8 mouse cellular contexts compared by ENCODE assay signal in the genomic region with DNA sequence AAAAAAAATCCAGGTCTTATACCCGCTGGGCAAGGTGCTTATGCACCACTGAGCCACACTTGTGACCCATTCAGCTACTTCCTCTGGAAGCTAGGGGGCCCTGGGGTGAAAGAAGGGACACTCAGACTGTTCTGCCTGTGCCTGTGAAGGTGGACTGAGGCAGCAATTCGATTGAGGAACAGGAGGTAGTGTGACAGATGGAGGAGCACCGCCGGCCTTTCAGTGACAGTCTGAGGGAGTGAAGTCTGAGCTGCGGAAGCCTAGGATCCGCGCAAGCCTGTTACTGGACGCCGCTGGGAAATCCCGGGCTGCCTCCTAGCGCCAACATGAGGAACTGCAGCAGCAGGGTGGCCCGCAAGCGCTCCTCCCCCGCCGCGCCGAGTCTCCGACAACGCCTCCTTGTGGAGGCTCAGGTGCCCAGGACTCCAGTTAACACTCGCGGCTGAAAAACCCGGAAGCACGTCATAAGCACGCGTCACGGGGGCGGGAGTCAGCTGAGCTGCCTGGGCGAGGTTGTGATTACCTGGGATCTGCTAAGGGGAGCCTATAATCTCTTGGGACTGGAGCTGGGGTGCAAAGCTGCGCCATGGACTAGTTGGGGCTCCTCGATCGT. TPM values are rescaled to one million over a fixed set of nuclear protein-coding genes. Genes with fewer than 3 reads are reported as not detected.
A peak's percentile ranks its signal among the peaks of the same experiment; 100 is the strongest.
DNase-seq lines count a peak whose midpoint lies in the region; ATAC-seq lines count a peak whose summit lies in the region.

A gene (plus strand): TSS at position 471 of the 613 bp plus-strand sequence.

- no peaks in the 10 kb centered on the region for H3K9me3 ChIP-seq in hindbrain, embryonic 16.5 days (ENCODE audit: control insufficient read depth, low read length)

- under 1% methylated on average over 23 of the region's 31 CpGs for WGBS in hindbrain, embryonic 16.5 days
- 2% methylated on average over 31 of the region's 31 CpGs for WGBS in macrophage (ENCODE audit: missing documents)

- H3K36me3 ChIP-seq in hindbrain, embryonic 16.5 days (ENCODE audit: control insufficient read depth, insufficient read depth, low read length) = peaks cover 12% of the 10 kb centered on the region
- H3K36me3 ChIP-seq in macrophage (ENCODE audit: inconsistent target) = peaks cover 31% of the 10 kb centered on the region

- peak within 1 kb of the TSS; percentile 71 for H3K9ac ChIP-seq in hindbrain, embryonic 16.5 days (ENCODE audit: low read depth, low read length)

- peak within 1 kb of the TSS; percentile 67 for H3K27ac ChIP-seq in hindbrain, embryonic 16.5 days (ENCODE audit: low read depth, low read length)
- H3K27ac ChIP-seq in macrophage = peak within 1 kb of the TSS; percentile 99

- H3K4me2 ChIP-seq in hindbrain, embryonic 16.5 days (ENCODE audit: low read length) = peak within 1 kb of the TSS; percentile 85

- ATAC-seq in hindbrain, embryonic 16.5 days = peak; percentile 96

- H3K79me2 ChIP-seq in macrophage (ENCODE audit: inconsistent target) = peaks cover 42% of the 10 kb centered on the region

- no peaks in the 10 kb centered on the region for H3K27me3 ChIP-seq in hindbrain, embryonic 16.5 days (replicated peaks; ENCODE audit: control insufficient read depth, insufficient read depth, low read length)

- H3K4me1 ChIP-seq in hindbrain, embryonic 16.5 days (ENCODE audit: control insufficient read depth, insufficient read depth, low read depth, low read length) = peaks cover 11% of the 10 kb centered on the region

- H3K4me3 ChIP-seq in hindbrain, embryonic 16.5 days (ENCODE audit: low read length) = peak within 1 kb of the TSS; percentile 54
- peak within 1 kb of the TSS; percentile 98 for H3K4me3 ChIP-seq in macrophage (ENCODE audit: inconsistent target)

- DNase-seq in WW6 (ENCODE audit: low read depth, low spot score) = peak; percentile 95
- DNase-seq in cerebellum, postnatal 4 days (ENCODE audit: low spot score in 2 of 2) = peak; percentile 97 to 98
- DNase-seq in gastrocnemius, adult 18-20 months (ENCODE audit: low spot score) = peak; percentile 98
- peak; percentile 99 to 100 for DNase-seq in left cerebral cortex, adult 18-20 months (ENCODE audit: low spot score in 2 of 2)
- peak; percentile 99 for DNase-seq in right cerebral cortex, adult 18-20 months
- DNase-seq in urinary bladder, postnatal 10 days (ENCODE audit: low spot score) = peak; percentile 97

RNA-seq across cellular contexts. Expression of the gene that starts here (rescaled TPM):
- 10 to 100 TPM; 10.1 to 10.2 TPM for total RNA-seq in gastrocnemius, adult 18-20 months (2021)
- 28.2 and 30.4 TPM in 2 replicates for polyA plus RNA-seq in hindbrain, embryonic 16.5 days (2015; fragmentation: Nextera tagmentation; extraction: Ambion mirVana)
- 10 to 100 TPM; 50.6 to 51.2 TPM for total RNA-seq in left cerebral cortex, adult 18-20 months (2021)
- 100 to 1,000 TPM in 1 of 26 experiments, 10 to 100 TPM in 25; 26.7 to 107 (median 64.1) TPM for total RNA-seq in macrophage (2018; cell fraction: chromatin; rRNA removed)
- total RNA-seq in macrophage (2018; cell fraction: cytosol; rRNA removed) = 10 to 100 TPM; 31.6 to 81.3 (median 49.4) TPM
- total RNA-seq in macrophage (2018; cell fraction: nucleus; rRNA removed) = 100 to 1,000 TPM in 5 of 26 experiments, 10 to 100 TPM in 21; 37.7 to 114 (median 79.0) TPM
- 37.4 to 56.2 TPM (median 46.6 TPM) in 3 replicates for polyA plus RNA-seq in macrophage (2018)

Comparison
In these comparisons a context has a peak if more than half of its experiments do, and no peak if none do; other contexts are left out.
1. Peak in every context shown above with its lines: DNase-seq, ATAC-seq, H3K4me3 ChIP-seq and H3K27ac ChIP-seq.
2. RNA of the gene that starts here (total RNA-seq): 50.6 to 51.2 TPM in left cerebral cortex, adult 18-20 months; 10.1 to 10.2 TPM in gastrocnemius, adult 18-20 months; every median in the first group is over 4 times any median in the second.